Mouse (Mus musculus) adrenal gland, adult 10 weeks (tissue): ENCODE results near the gene Scg3. TPM values are rescaled to one million over a fixed set of nuclear protein-coding genes. Genes with fewer than 3 reads are reported as not detected.

Source experiments
- polyA plus RNA-seq: library from polyadenylated mRNA; stranded (reverse); fragments of 350-450 nt; fragmentation: Illumina TruSeq; extraction: RNeasy Lipid Tissue Mini Kit (QIAGEN cat#74804); gene quantifications from one replicate; pipeline ENCODE4 v1.2.3, GENCODE M21; 2014; ENCODE audit warnings: low read depth, low replicate concordance

Gene Scg3
- 76.4 TPM for polyA plus RNA-seq

GRCm38 (mm10) chr9:75683426-75684191 is at the start of gene Scg3:
TSS of gene Scg3 (minus strand) at chr9:75684056.

GRCm38 (mm10) chr9:75625556-75626307 is 58.1 kb downstream of the Scg3 start, which contains the start of gene Lysmd2:
TSS of gene Lysmd2 (plus strand) at chr9:75625741.

GRCm38 (mm10) chr9:75610571-75611493 is 73.0 kb downstream of the Scg3 start, which contains the start of gene Tmod2:
TSS of gene Tmod2 (minus strand) at chr9:75611325.

Other genes starting within 250 kb of the Scg3 start
- 48.3 TPM for gene Leo1, start 242.5 kb downstream of the Scg3 start, polyA plus RNA-seq
- 109 TPM for gene Tmod3, start 124.4 kb downstream of the Scg3 start, polyA plus RNA-seq
- gene Tmod2, start 72.7 kb downstream of the Scg3 start, polyA plus RNA-seq: 16.3 TPM
- 18.7 TPM for gene Lysmd2, start 58.3 kb downstream of the Scg3 start, polyA plus RNA-seq
- gene Bmp5, start 91.3 kb upstream of the Scg3 start, polyA plus RNA-seq: 5.1 TPM